7 mouse cellular contexts compared by ENCODE assay signal in genomic region chr1:119087539-119087938, GRCm38 (mm10). TPM values are rescaled to one million over a fixed set of nuclear protein-coding genes. Genes with fewer than 3 reads are reported as not detected.
DNase-seq lines count a peak whose midpoint lies in the region; ATAC-seq lines count a peak whose summit lies in the region.

No protein-coding gene starts in this region.

- no peak overlapping the region for H3K9ac ChIP-seq in hindbrain, embryonic 14.5 days

- no peaks in the 10 kb centered on the region for H3K36me3 ChIP-seq in hindbrain, embryonic 14.5 days (replicated peaks; ENCODE audit: control insufficient read depth, insufficient read depth)

- H3K4me2 ChIP-seq in hindbrain, embryonic 14.5 days (replicated peaks) = no peak overlapping the region

- WGBS in hindbrain, embryonic 14.5 days = 12% methylated on average over 3 of the region's 3 CpGs

- H3K4me3 ChIP-seq in hindbrain, embryonic 14.5 days (replicated peaks; ENCODE audit: low read length) = no peak overlapping the region

- no peaks in the 10 kb centered on the region for H3K9me3 ChIP-seq in hindbrain, embryonic 14.5 days (ENCODE audit: control insufficient read depth, low read length)

- no peak overlapping the region for H3K27ac ChIP-seq in hindbrain, embryonic 14.5 days

- peak; percentile 80 for ATAC-seq in frontal cortex, adult (ENCODE audit: low TSS enrichment)
- ATAC-seq in hindbrain, embryonic 14.5 days (ENCODE audit: low FRiP score) = peak; percentile 78
- ATAC-seq in megakaryocyte-erythroid progenitor cell, adult 5-6 weeks (replicated peaks; ENCODE audit: low FRiP score, low TSS enrichment, poor library complexity, severe bottlenecking) = peak; percentile 82

- H3K4me1 ChIP-seq in hindbrain, embryonic 14.5 days (replicated peaks; ENCODE audit: control insufficient read depth, insufficient read depth, low read length) = no peaks in the 10 kb centered on the region

- no peaks in the 10 kb centered on the region for H3K27me3 ChIP-seq in hindbrain, embryonic 14.5 days (ENCODE audit: control insufficient read depth, insufficient read depth, low read length)

- DNase-seq in WW6 (ENCODE audit: low read depth, low spot score) = peak; percentile 70
- peak; percentile 68 for DNase-seq in cerebellum, adult 11-12 months
- DNase-seq in hindbrain, embryonic 14.5 days (ENCODE audit: low spot score) = peak; percentile 95
- peak; percentile 78 to 89 for DNase-seq in left cerebral cortex, adult 18-20 months (ENCODE audit: low spot score in 2 of 2)
- peak; percentile 77 for DNase-seq in skeletal muscle tissue, adult 2 months (ENCODE audit: low read depth, low spot score)

RNA-seq across cellular contexts. Expression of gene Gli2, which starts 34.1 kb away (rescaled TPM):
- 1.8 and 2.0 TPM in 2 replicates for polyA plus RNA-seq in hindbrain, embryonic 14.5 days (2014; fragmentation: Nextera tagmentation; extraction: Ambion mirVana)
- 1 to 10 TPM; 2.5 to 3.1 TPM for total RNA-seq in left cerebral cortex, adult 18-20 months (2021)
- total RNA-seq in megakaryocyte-erythroid progenitor cell, adult 5-6 weeks (2014; fragmentation: Nextera tagmentation) = not detected in 2 replicates
- not detected in 2 replicates for total RNA-seq in megakaryocyte-erythroid progenitor cell, adult 5-6 weeks (2017)
